Comparison of ENCODE assay signal across 16 mouse cellular contexts in genomic region chr19:33202422-33202821, GRCm38 (mm10).
"Had no signal": no experiment of that assay in that cellular context is flagged by ENCODE, and none has a peak within 500 bp of the region (broad histone marks: within the 10 kb centered on the region; RNA-seq: fewer than 3 reads in every experiment).

No protein-coding gene starts in this region.

- H3K4me2 ChIP-seq: limb, embryonic 13.5 days; midbrain, embryonic 11.5 days; stomach, embryonic 15.5 days had no signal

- H3K36me3 ChIP-seq: limb, embryonic 13.5 days; stomach, embryonic 15.5 days had no signal

- H3K9ac ChIP-seq: limb, embryonic 13.5 days; liver, embryonic 14.5 days; stomach, embryonic 15.5 days had no signal

- H3K9me3 ChIP-seq: limb, embryonic 13.5 days; megakaryocyte, embryonic 14.5 days; stomach, embryonic 15.5 days had no signal

- H3K27ac ChIP-seq: limb, embryonic 13.5 days; liver, embryonic 14.5 days; stomach, embryonic 15.5 days had no signal

- DNase-seq: kidney, adult 11 months; kidney, adult 9 months; kidney, postnatal 10 days; layer of hippocampus, adult 9-11 months; layer of hippocampus, postnatal 36 days; left cerebral cortex, postnatal 4 days; lung, adult 18-20 months; lung, postnatal 36 days; right cerebral cortex, postnatal 14 days had no signal

- ATAC-seq: lung, postnatal 0 days; midbrain, embryonic 16.5 days had no signal

- H3K4me3 ChIP-seq: limb, embryonic 13.5 days; megakaryocyte, embryonic 14.5 days; stomach, embryonic 15.5 days had no signal

- H3K27me3 ChIP-seq: megakaryocyte, embryonic 14.5 days; stomach, embryonic 15.5 days had no signal

- H3K4me1 ChIP-seq: limb, embryonic 13.5 days; stomach, embryonic 15.5 days had no signal
